Mouse (Mus musculus) neural tube, embryonic 14.5 days (tissue): ENCODE data around the gene Sema6b. TPM values are rescaled to one million over a fixed set of nuclear protein-coding genes. Genes with fewer than 3 reads are reported as not detected.

Source experiments
- ATAC-seq: fragments of 200-750 bp; cut with Nextera tagmentation; 2 replicates; pipeline ENCODE4 v1.8.0; 2017; ENCODE audit warnings: low read depth, mild to moderate bottlenecking, moderate TSS enrichment, moderate library complexity
- H3K27ac ChIP-seq: fragments of 300-500 bp; sonication (generic); 2 replicates; pipeline ENCODE4 v1.5.1; 2014; ENCODE audit warnings: low read depth, mild to moderate bottlenecking, control low read depth, low read length, moderate library complexity, mixed read lengths
- H3K27me3 ChIP-seq: fragments of 300-500 bp; sonication (generic); 2 replicates; pipeline ENCODE4 v1.6.1; 2014; ENCODE audit warnings: low read length; ENCODE audit not compliant: control insufficient read depth, insufficient read depth
- H3K36me3 ChIP-seq: fragments of 300-500 bp; sonication (generic); 2 replicates; pipeline ENCODE4 v1.6.1; 2014; ENCODE audit warnings: low read length, mixed read lengths; ENCODE audit not compliant: control insufficient read depth, insufficient read depth
- H3K4me1 ChIP-seq: fragments of 300-500 bp; sonication (generic); 2 replicates; pipeline ENCODE4 v1.6.1; 2014; ENCODE audit warnings: low read length; ENCODE audit not compliant: control insufficient read depth, insufficient read depth
- H3K4me2 ChIP-seq: fragments of 300-500 bp; sonication (generic); 2 replicates; pipeline ENCODE4 v1.6.1; 2014; ENCODE audit warnings: mild to moderate bottlenecking, low read depth, low read length, control low read depth
- H3K4me3 ChIP-seq: fragments of 300-500 bp; sonication (generic); 2 replicates; pipeline ENCODE4 v1.5.1; 2014; ENCODE audit warnings: low read depth, low read length, control low read depth, mixed read lengths
- H3K9ac ChIP-seq: fragments of 300-500 bp; sonication (generic); replicated peaks from 2 replicates; pipeline ENCODE4 v1.6.1; 2014; ENCODE audit warnings: low read depth, mild to moderate bottlenecking, control low read depth, low read length, mixed read lengths
- H3K9me3 ChIP-seq: fragments of 300-500 bp; sonication (generic); 2 replicates; pipeline ENCODE4 v1.6.1; 2016; ENCODE audit warnings: low read length; ENCODE audit not compliant: control insufficient read depth
- WGBS: fragments of 180-500 bp; shearing (Covaris S2); extraction: QIAGEN DNeasy Blood & Tissue Kit; methylation state at CpG from one replicate; pipeline ENCODE4 v1.1.7; 2014; 5-methylcytosine and 5-hydroxymethylcytosine counted together
- polyA plus RNA-seq: library from polyadenylated mRNA; unstranded; fragments of >200 nt; fragmentation: Nextera tagmentation; extraction: Ambion mirVana; gene quantifications from 2 replicates; pipeline ENCODE4 v1.2.1, GENCODE M21; 2014

Sema6b gene
- polyA plus RNA-seq, 1 experiment from 2014 or later, result 13.8 TPM

GRCm38 (mm10) chr17:56136558-56136957 lies 3.6 kb downstream of the Sema6b start:
- WGBS, result 87% methylated on average over 7 of the region's 7 CpGs
- Histone ChIP-seq H3K36me3 (0 out of 2 replicates have a peak, but pooled peaks cover under 1% of the 10 kb centered on the region), H3K27me3 (peaks cover 5% of the 10 kb centered on the region; the same call in 1 of the 2 replicates), H3K4me1 (peaks cover 35% of the 10 kb centered on the region), H3K4me3 (no peak overlapping the region), H3K4me2 (no peak overlapping the region), H3K9ac (no peak overlapping the region), H3K9me3 (no peaks in the 10 kb centered on the region), H3K27ac (no peak overlapping the region)
- no peak for ATAC-seq

GRCm38 (mm10) chr17:56134463-56134971 lies 5.6 kb downstream of the Sema6b start:
- H3K4me3 ChIP-seq, result no peak overlapping the region

GRCm38 (mm10) chr17:56133457-56134363 lies 6.4 kb downstream of the Sema6b start:
- Histone ChIP-seq H3K36me3 (peaks cover 13% of the 10 kb centered on the region; the same call in 1 of the 2 replicates), H3K9me3 (no peaks in the 10 kb centered on the region), H3K4me1 (peaks cover 28% of the 10 kb centered on the region), H3K9ac (no peak overlapping the region), H3K27me3 (no peaks in the 10 kb centered on the region), H3K4me2 (peak overlapping the region; percentile 28; the same call in 1 of the 2 replicates), H3K27ac (no peak overlapping the region), H3K4me3 (no peak overlapping the region)
- WGBS, result 21% methylated on average over 20 of the region's 21 CpGs
- peak; percentile 14; the same call in 1 of the 2 replicates for ATAC-seq

More at GRCm38 (mm10) chr17:56134463-56134971, 5.6 kb downstream of the Sema6b start:
- WGBS, result 2% methylated on average over 27 of the region's 27 CpGs
- H3K9ac ChIP-seq, result no peak overlapping the region
- H3K4me2 ChIP-seq, result peak overlapping the region; percentile 28; the same call in 1 of the 2 replicates
- no peak overlapping the region for H3K27ac ChIP-seq
- H3K36me3 ChIP-seq, result peaks cover 13% of the 10 kb centered on the region; the same call in 1 of the 2 replicates
- H3K4me1 ChIP-seq, result peaks cover 33% of the 10 kb centered on the region
- no peaks in the 10 kb centered on the region for H3K9me3 ChIP-seq
- ATAC-seq, result no peak; the same call in 1 of the 2 replicates
- peaks cover 5% of the 10 kb centered on the region; the same call in 1 of the 2 replicates for H3K27me3 ChIP-seq

DNA sequence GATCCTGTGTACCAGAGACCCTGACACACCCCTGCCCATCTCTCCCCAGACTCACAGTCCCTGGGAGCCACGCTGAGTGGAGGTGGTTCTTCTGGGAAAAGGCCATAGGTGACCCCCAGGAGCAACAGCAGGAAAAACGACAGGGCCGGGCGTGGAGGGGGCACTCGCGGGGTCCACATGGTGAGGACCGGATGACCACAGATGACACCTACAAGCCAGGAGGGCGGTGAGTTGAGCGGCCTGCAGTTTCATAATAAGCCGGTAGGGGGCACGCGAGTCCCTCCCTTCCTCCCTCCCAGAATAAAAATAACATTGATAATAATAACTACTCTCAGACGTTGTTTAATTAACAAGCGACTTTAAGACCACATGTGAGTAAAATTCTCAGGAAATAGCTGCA lies 7.5 kb downstream of the Sema6b start:
- no peak overlapping the region for H3K4me3 ChIP-seq
- H3K27me3 ChIP-seq, result no peaks in the 10 kb centered on the region
- peak; percentile 10; the same call in 1 of the 2 replicates for ATAC-seq
- H3K27ac ChIP-seq, result no peak overlapping the region
- 4% methylated on average over 14 of the region's 14 CpGs for WGBS
- no peak overlapping the region for H3K9ac ChIP-seq
- no peaks in the 10 kb centered on the region for H3K9me3 ChIP-seq
- H3K4me1 ChIP-seq, result peaks cover 20% of the 10 kb centered on the region; the same call in 1 of the 2 replicates
- H3K4me2 ChIP-seq, result no peak overlapping the region
- peaks cover 22% of the 10 kb centered on the region for H3K36me3 ChIP-seq

DNA sequence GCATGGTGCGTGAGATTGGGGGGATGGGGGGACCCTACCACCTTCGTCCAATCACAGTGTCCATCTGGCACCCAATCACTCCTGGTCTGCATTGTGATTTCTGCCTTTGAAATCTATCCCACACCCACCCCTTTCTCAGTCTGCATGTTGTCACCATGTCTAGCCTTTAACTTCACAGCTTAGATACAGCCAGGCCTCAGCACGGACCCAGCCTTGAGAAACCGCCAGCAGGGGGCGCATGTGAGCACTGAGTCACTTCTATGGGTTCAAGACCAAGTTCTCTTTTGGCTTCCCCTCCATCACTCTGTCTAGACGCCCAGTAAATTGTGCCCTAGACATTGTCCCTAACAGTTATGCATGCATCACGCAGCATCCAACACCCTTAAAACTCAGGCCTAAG lies 8.3 kb downstream of the Sema6b start:
- no peak overlapping the region for H3K4me2 ChIP-seq
- peaks cover 15% of the 10 kb centered on the region; the same call in 1 of the 2 replicates for H3K4me1 ChIP-seq
- H3K9ac ChIP-seq, result no peak overlapping the region
- WGBS, result 43% methylated on average over 7 of the region's 7 CpGs
- no peak overlapping the region for H3K27ac ChIP-seq
- no peak overlapping the region for H3K4me3 ChIP-seq
- H3K36me3 ChIP-seq, result peaks cover 29% of the 10 kb centered on the region
- H3K9me3 ChIP-seq, result no peaks in the 10 kb centered on the region
- ATAC-seq, result 0 out of 2 replicates have a peak, but pooled peaks have one; percentile 13
- no peaks in the 10 kb centered on the region for H3K27me3 ChIP-seq

- no peaks in the 10 kb centered on the region for H3K27me3 ChIP-seq
- ATAC-seq, result no peak
- H3K27ac ChIP-seq, result no peak overlapping the region
- peaks cover 15% of the 10 kb centered on the region; the same call in 1 of the 2 replicates for H3K4me1 ChIP-seq
- H3K36me3 ChIP-seq, result peaks cover 35% of the 10 kb centered on the region
- H3K4me3 ChIP-seq, result no peak overlapping the region
- no peaks in the 10 kb centered on the region for H3K9me3 ChIP-seq
- no peak overlapping the region for H3K4me2 ChIP-seq
- WGBS, result 90% methylated on average over 10 of the region's 10 CpGs
- H3K9ac ChIP-seq, result no peak overlapping the region
Measured at GRCm38 (mm10) chr17:56131136-56131535, 9.0 kb downstream of the Sema6b start.

DNA sequence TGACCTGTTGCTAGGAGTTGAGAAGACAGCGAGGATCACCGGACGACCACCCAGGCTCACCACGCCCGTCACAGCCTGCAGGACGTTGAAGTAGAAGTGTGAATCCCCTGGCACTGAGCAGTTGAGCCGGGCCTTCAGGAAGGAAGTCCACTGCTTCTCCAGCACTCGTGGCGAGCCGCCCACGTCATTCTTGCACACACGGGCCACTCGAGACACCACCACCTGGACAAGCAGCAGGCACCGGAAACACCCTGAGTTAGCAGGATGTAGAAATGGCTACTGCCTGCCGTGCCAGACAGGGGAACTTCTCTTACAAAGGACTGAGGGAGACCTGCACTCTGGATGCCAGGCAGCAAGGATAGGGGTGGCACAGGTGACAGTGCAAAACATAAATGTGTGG lies 11.9 kb downstream of the Sema6b start:
- Histone ChIP-seq H3K27me3 (peaks cover 13% of the 10 kb centered on the region), H3K36me3 (peaks cover 48% of the 10 kb centered on the region), H3K4me2 (no peak overlapping the region), H3K27ac (no peak overlapping the region), H3K4me1 (no peaks in the 10 kb centered on the region), H3K9me3 (no peaks in the 10 kb centered on the region), H3K4me3 (no peak overlapping the region), H3K9ac (no peak overlapping the region)
- no peak for ATAC-seq
- WGBS, result 82% methylated on average over 15 of the region's 15 CpGs

GRCm38 (mm10) chr17:56126175-56126574 lies 14.0 kb downstream of the Sema6b start:
- 72% methylated on average over 11 of the region's 11 CpGs for WGBS
- no peak for ATAC-seq
- Histone ChIP-seq H3K9ac (no peak overlapping the region), H3K27me3 (peaks cover 24% of the 10 kb centered on the region), H3K36me3 (peaks cover 44% of the 10 kb centered on the region), H3K4me3 (no peak overlapping the region), H3K9me3 (peaks cover 8% of the 10 kb centered on the region), H3K4me1 (no peaks in the 10 kb centered on the region), H3K27ac (no peak overlapping the region), H3K4me2 (no peak overlapping the region)

DNA sequence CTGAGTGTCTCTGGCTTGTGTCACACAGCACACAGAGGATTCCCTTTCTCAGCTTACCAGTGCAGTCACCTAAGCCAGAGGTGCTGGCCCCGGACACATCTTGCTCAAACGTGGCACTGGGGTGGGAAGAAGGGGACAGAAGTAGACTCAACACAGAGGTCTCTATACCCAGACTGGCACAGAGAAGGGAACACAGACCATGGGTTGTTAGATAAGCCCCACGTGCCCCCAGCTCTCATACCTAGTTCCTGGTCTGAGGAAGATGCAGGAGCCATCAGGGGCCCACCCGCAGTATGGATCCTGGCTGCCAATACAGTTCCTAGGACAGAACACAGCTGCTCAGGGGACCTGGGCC lies 14.9 kb downstream of the Sema6b start:
- H3K4me1 ChIP-seq, result no peaks in the 10 kb centered on the region
- peaks cover 35% of the 10 kb centered on the region for H3K36me3 ChIP-seq
- no peak overlapping the region for H3K9ac ChIP-seq
- no peak overlapping the region for H3K27ac ChIP-seq
- H3K4me2 ChIP-seq, result no peak overlapping the region
- no peak overlapping the region for H3K4me3 ChIP-seq
- no peak for ATAC-seq
- WGBS, result 94% methylated on average over 4 of the region's 4 CpGs
- H3K9me3 ChIP-seq, result peaks cover 8% of the 10 kb centered on the region
- peaks cover 33% of the 10 kb centered on the region for H3K27me3 ChIP-seq
